Mouse (Mus musculus): ENCODE results near the gene Gramd1b. TPM values are rescaled to one million over a fixed set of nuclear protein-coding genes. Genes with fewer than 3 reads are reported as not detected.

Gramd1b gene
- polyA plus RNA-seq, 1 experiment from 2014 or later: 2.7 TPM

DNA sequence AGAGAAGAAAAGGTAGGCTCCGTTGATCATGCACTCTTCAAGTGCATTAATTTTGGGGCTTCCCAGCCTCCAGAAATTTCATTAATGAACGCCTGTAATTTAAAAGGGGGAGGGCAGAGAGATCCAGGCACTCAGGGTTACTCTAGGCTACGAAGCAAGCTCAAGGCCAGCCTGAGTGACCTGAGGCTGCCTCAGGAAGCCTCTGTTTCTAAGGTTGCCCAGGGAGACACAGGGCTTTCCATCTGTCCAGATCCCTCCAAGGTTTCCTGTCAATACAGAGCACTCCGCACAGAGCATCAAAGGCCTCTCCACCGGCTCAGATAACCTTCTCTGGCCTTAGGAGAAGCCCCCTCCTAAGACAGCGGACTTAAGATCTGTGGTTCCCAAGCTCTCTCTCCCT, 125.4 kb downstream of the Gramd1b start:
- H3K4me1 ChIP-seq (ENCODE audit: insufficient read depth): no peaks in the 10 kb centered on the region
- H3K36me3 ChIP-seq (ENCODE audit: insufficient read depth): no peaks in the 10 kb centered on the region
- no peaks in the 10 kb centered on the region for H3K9me3 ChIP-seq (ENCODE audit: low read depth, low read length)
- no peak for DNase-seq
- no peaks in the 10 kb centered on the region for H3K27me3 ChIP-seq (ENCODE audit: insufficient read depth, low read length)
- H3K4me2 ChIP-seq: no peak overlapping the region
- H3K27ac ChIP-seq (ENCODE audit: low read depth): no peak overlapping the region
- ATAC-seq (ENCODE audit: insufficient read depth): 0 out of 2 replicates have a peak, but pooled peaks have one; percentile 19
- 46% methylated on average over 6 of the region's 6 CpGs for WGBS
- no peak overlapping the region for H3K4me3 ChIP-seq (ENCODE audit: low read depth, low read length)
- no peak overlapping the region for H3K9ac ChIP-seq
- no peak for TF ChIP-seq CTCF (IDR thresholded peaks at IDR 0.05; ENCODE audit: low read depth)

DNA sequence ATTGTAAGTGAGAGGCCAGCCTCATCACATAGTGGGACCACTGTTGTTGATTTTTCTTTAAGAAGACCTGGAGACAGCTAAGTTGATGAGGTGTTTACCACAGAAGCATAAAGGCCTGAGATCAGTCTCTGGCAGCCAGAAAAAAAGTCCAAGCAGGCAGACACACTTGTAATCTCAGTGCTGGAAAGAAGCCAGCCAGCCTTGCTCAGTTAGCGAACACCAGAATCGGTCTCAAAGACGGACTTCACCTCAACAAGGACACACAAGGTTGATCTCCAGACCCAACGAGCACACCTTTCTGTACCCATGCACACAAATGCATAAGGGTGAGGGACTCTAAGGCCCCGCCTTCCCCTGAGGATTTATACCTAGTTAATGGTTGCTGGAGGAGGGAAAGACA, 125.9 kb downstream of the Gramd1b start:
- ATAC-seq (ENCODE audit: insufficient read depth) (no peak), DNase-seq (peak; percentile 56)
- H3K27ac ChIP-seq (ENCODE audit: low read depth): no peak overlapping the region
- no peaks in the 10 kb centered on the region for H3K9me3 ChIP-seq (ENCODE audit: low read depth, low read length)
- no peaks in the 10 kb centered on the region for H3K36me3 ChIP-seq (ENCODE audit: insufficient read depth)
- H3K4me3 ChIP-seq (ENCODE audit: low read depth, low read length): no peak overlapping the region
- H3K9ac ChIP-seq: no peak overlapping the region
- H3K4me2 ChIP-seq: no peak overlapping the region
- H3K4me1 ChIP-seq (ENCODE audit: insufficient read depth): no peaks in the 10 kb centered on the region
- TF ChIP-seq CTCF (IDR thresholded peaks at IDR 0.05; ENCODE audit: low read depth): no peak
- WGBS: 65% methylated on average over 5 of the region's 5 CpGs
- H3K27me3 ChIP-seq (ENCODE audit: insufficient read depth, low read length): no peaks in the 10 kb centered on the region

DNA sequence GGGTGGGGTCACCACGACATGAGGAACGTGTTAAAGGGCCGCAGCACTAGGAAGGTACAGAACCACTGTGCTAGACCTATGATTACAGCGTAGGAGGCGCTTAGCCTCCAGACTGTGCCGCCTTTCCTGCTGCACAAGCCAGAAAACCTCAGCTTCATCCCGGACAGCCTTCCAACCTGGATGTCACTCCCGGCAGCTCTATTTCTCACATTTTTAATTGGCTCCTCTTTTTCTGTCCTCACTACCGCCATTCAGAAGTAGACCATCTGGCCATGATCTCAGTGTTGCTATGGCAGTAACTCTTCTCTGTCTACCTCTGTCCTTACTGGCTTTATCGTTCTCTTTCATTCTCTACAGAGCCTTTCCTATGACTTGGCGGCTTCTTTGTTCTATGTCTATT, 126.5 kb downstream of the Gramd1b start:
- Histone ChIP-seq H3K27ac (ENCODE audit: low read depth) (no peak overlapping the region), H3K9me3 (ENCODE audit: low read depth, low read length) (no peaks in the 10 kb centered on the region), H3K4me2 (no peak overlapping the region), H3K36me3 (ENCODE audit: insufficient read depth) (no peaks in the 10 kb centered on the region), H3K4me3 (ENCODE audit: low read depth, low read length) (no peak overlapping the region), H3K27me3 (ENCODE audit: insufficient read depth, low read length) (no peaks in the 10 kb centered on the region), H3K4me1 (ENCODE audit: insufficient read depth) (no peaks in the 10 kb centered on the region), H3K9ac (no peak overlapping the region)
- no peak for TF ChIP-seq CTCF (IDR thresholded peaks at IDR 0.05; ENCODE audit: low read depth)
- no peak for DNase-seq
- no peak for ATAC-seq (ENCODE audit: insufficient read depth)
- WGBS: 87% methylated on average over 11 of the region's 11 CpGs

DNA sequence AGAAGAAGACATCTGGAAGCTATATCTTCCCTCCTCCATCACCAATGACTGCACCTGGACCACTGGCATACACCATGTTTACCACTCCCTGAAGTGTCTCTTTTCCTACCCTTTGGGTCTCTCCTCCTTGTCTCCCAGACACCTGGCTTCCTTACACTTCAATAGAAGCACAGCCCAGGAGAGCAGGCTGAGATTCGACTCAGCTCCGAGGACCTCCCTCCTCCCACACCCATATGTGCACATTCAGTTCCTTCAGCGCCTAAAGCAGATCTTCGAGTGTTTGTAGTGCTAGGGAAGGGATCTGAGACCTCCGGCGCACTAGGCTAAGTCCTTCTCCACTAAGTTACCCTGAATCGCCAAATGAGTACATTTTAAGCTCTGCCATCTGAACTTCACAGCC, 127.4 kb downstream of the Gramd1b start:
- ATAC-seq (ENCODE audit: insufficient read depth) (no peak), DNase-seq (no peak)
- no peak overlapping the region for H3K4me2 ChIP-seq
- H3K27me3 ChIP-seq (ENCODE audit: insufficient read depth, low read length): no peaks in the 10 kb centered on the region
- H3K27ac ChIP-seq (ENCODE audit: low read depth): no peak overlapping the region
- H3K4me1 ChIP-seq (ENCODE audit: insufficient read depth): no peaks in the 10 kb centered on the region
- no peak for TF ChIP-seq CTCF (IDR thresholded peaks at IDR 0.05; ENCODE audit: low read depth)
- no peaks in the 10 kb centered on the region for H3K9me3 ChIP-seq (ENCODE audit: low read depth, low read length)
- no peaks in the 10 kb centered on the region for H3K36me3 ChIP-seq (ENCODE audit: insufficient read depth)
- no peak overlapping the region for H3K4me3 ChIP-seq (ENCODE audit: low read depth, low read length)
- 64% methylated on average over 7 of the region's 7 CpGs for WGBS
- no peak overlapping the region for H3K9ac ChIP-seq

DNA sequence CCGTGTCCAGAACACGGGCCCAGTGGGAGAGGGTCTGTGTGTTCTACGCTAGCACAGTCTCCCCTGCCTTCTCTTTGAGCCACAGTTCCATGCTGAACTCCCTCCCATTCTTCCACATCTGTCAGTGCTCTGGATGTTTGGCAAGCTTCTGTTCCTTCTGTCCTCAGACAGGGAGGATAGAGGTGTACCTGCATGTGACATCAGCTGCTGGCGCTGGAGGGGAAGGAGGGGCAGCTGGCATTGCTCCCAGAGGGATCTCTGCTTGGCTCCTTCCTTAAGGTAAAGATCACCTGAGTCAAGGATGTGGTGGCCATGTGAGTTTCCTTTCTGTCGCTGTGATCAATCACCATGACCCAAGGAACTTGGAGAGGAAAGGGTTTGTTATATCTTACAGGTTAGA, 129.4 kb downstream of the Gramd1b start:
- Histone ChIP-seq H3K36me3 (ENCODE audit: insufficient read depth) (no peaks in the 10 kb centered on the region), H3K9me3 (ENCODE audit: low read depth, low read length) (no peaks in the 10 kb centered on the region), H3K9ac (no peak overlapping the region), H3K27ac (ENCODE audit: low read depth) (no peak overlapping the region), H3K4me1 (ENCODE audit: insufficient read depth) (no peaks in the 10 kb centered on the region), H3K4me2 (no peak overlapping the region), H3K4me3 (ENCODE audit: low read depth, low read length) (no peak overlapping the region), H3K27me3 (ENCODE audit: insufficient read depth, low read length) (no peaks in the 10 kb centered on the region)
- no peak for TF ChIP-seq CTCF (IDR thresholded peaks at IDR 0.05; ENCODE audit: low read depth)
- no peak for ATAC-seq (ENCODE audit: insufficient read depth)
- no peak for DNase-seq
- 84% methylated on average over 5 of the region's 5 CpGs for WGBS

DNA sequence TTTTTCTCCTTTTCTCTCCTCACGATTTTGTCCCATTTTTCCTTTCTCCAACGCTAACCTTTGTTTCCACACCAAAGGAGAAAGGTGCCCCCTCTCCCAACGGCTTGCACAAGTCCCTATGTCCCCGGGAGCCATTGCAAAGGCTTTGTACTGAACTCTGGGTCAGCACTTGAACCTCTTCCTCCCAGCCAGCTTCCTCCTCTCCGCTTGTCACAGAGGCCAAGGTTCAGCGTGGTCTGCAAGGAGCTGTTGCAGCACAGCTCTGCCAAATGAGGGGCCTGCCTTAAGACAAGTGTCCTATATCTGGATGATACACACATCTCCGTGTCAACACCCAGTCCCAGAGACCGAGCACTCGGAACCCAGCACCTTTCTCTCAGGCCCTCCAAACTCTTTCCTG, 130.3 kb downstream of the Gramd1b start:
- ATAC-seq (ENCODE audit: insufficient read depth) (no peak), DNase-seq (no peak)
- H3K4me1 ChIP-seq (ENCODE audit: insufficient read depth): no peaks in the 10 kb centered on the region
- WGBS: 56% methylated on average over 9 of the region's 9 CpGs
- TF ChIP-seq CTCF (IDR thresholded peaks at IDR 0.05; ENCODE audit: low read depth): no peak
- no peak overlapping the region for H3K27ac ChIP-seq (ENCODE audit: low read depth)
- no peak overlapping the region for H3K9ac ChIP-seq
- H3K4me2 ChIP-seq: no peak overlapping the region
- no peak overlapping the region for H3K4me3 ChIP-seq (ENCODE audit: low read depth, low read length)
- no peaks in the 10 kb centered on the region for H3K27me3 ChIP-seq (ENCODE audit: insufficient read depth, low read length)
- H3K36me3 ChIP-seq (ENCODE audit: insufficient read depth): no peaks in the 10 kb centered on the region
- H3K9me3 ChIP-seq (ENCODE audit: low read depth, low read length): no peaks in the 10 kb centered on the region

DNA sequence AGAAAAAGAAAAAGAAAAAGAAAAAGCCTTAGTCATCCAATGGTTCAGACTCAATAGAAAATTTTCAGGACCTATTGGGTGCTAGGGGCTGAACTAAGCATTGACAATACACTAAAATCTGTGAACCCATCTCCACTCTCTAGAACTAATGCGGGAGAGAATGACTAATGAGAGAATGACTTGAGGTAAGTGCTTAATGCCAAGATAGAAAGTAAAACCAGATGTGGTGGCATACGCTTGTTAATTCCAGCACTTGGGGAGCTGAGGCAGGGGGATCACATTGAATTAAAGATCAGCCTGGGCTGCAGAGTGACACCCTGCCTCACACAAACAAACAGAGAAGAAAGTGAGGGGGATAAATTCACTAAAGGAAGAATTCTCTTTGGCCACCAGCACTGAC, 131.0 kb downstream of the Gramd1b start:
- 79% methylated on average over 2 of the region's 2 CpGs for WGBS
- Histone ChIP-seq H3K4me2 (no peak overlapping the region), H3K9me3 (ENCODE audit: low read depth, low read length) (no peaks in the 10 kb centered on the region), H3K4me3 (ENCODE audit: low read depth, low read length) (no peak overlapping the region), H3K27ac (ENCODE audit: low read depth) (no peak overlapping the region), H3K27me3 (ENCODE audit: insufficient read depth, low read length) (no peaks in the 10 kb centered on the region), H3K36me3 (ENCODE audit: insufficient read depth) (no peaks in the 10 kb centered on the region), H3K4me1 (ENCODE audit: insufficient read depth) (no peaks in the 10 kb centered on the region), H3K9ac (no peak overlapping the region)
- no peak for ATAC-seq (ENCODE audit: insufficient read depth)
- no peak for DNase-seq
- TF ChIP-seq CTCF (IDR thresholded peaks at IDR 0.05; ENCODE audit: low read depth): no peak

DNA sequence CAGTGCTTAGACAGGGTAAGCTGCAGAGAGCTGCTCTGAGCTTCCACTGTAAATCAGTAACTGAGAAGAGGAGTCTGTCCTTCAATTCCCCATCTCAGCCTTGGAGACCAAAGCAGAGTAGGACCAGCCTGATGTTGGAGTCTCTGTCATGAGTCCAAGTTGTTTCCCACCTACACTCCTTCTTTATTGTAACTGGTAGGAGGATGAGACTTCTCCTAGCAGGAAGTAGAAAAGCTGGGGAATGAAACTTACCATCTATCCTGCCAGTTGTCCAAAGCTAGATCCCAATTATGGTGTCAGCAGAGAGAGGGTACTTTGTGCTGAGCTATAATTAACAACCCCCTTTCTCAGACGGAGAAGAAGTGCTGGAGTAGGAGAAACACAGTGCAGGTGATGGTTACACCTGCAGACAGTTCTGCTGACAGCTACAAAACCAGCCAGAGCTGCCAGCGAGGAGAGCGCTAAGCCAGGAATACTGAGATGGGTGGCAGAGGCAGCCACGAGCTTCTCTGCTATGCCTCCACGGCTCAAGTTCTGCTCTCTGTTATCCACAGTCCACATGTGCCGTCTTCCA, 131.7 kb downstream of the Gramd1b start:
- 78% methylated on average over 6 of the region's 6 CpGs for WGBS
- TF ChIP-seq CTCF (IDR thresholded peaks at IDR 0.05; ENCODE audit: low read depth): no peak
- Histone ChIP-seq H3K27ac (ENCODE audit: low read depth) (no peak overlapping the region), H3K27me3 (ENCODE audit: insufficient read depth, low read length) (no peaks in the 10 kb centered on the region), H3K4me3 (ENCODE audit: low read depth, low read length) (no peak overlapping the region), H3K36me3 (ENCODE audit: insufficient read depth) (no peaks in the 10 kb centered on the region), H3K9me3 (ENCODE audit: low read depth, low read length) (no peaks in the 10 kb centered on the region), H3K4me2 (no peak overlapping the region), H3K4me1 (ENCODE audit: insufficient read depth) (no peaks in the 10 kb centered on the region), H3K9ac (no peak overlapping the region)
- ATAC-seq (ENCODE audit: insufficient read depth) (no peak), DNase-seq (no peak)
